Mouse (Mus musculus) C2C12 (cell line): Measurements from ENCODE around the gene Stk38. TPM values are rescaled to one million over a fixed set of nuclear protein-coding genes. Genes with fewer than 3 reads are reported as not detected.

Experiments
- H3K27me3 ChIP-seq: one replicate; pipeline ENCODE4 v1.6.1; 2011; ENCODE audit not compliant: control insufficient read depth, insufficient read depth, insufficient read length
- H3K36me3 ChIP-seq: one replicate; pipeline ENCODE4 v1.6.1; 2011; ENCODE audit not compliant: control insufficient read depth, insufficient read depth
- H3K4me3 ChIP-seq: one replicate; pipeline ENCODE4 v1.5.1; 2011; ENCODE audit warnings: mild to moderate bottlenecking, control low read depth; ENCODE audit not compliant: poor library complexity, insufficient read depth, severe bottlenecking
- H3K79me2 ChIP-seq: one replicate; pipeline ENCODE4 v1.6.1; 2011; ENCODE audit not compliant: control insufficient read depth, insufficient read depth
- H3K79me3 ChIP-seq: one replicate; pipeline ENCODE4 v1.6.1; 2011; ENCODE audit warnings: low read depth, control low read depth
- H3ac ChIP-seq: one replicate; pipeline ENCODE3; 2011; ENCODE audit warnings: low read depth; ENCODE audit not compliant: control insufficient read depth, insufficient read length
- CEBPB ChIP-seq: IDR thresholded peaks from one replicate; pipeline ENCODE4 v1.6.1; 2011; ENCODE audit warnings: low read depth, mild to moderate bottlenecking, control low read depth, moderate library complexity
- CTCF ChIP-seq: IDR thresholded peaks from one replicate; pipeline ENCODE4 v1.5.1; 2011; ENCODE audit not compliant: control insufficient read depth, insufficient read depth, insufficient read length
- FOSL1 ChIP-seq: IDR thresholded peaks from one replicate; pipeline ENCODE4 v1.8.0; 2011; ENCODE audit warnings: mild to moderate bottlenecking, low read length; ENCODE audit not compliant: poor library complexity, insufficient read depth, severe bottlenecking
- MAX ChIP-seq: IDR thresholded peaks from one replicate; pipeline ENCODE4 v1.6.1; 2011; ENCODE audit warnings: mild to moderate bottlenecking, control low read depth
- MYOD1 ChIP-seq: IDR thresholded peaks from one replicate; pipeline ENCODE4 v1.6.1; 2011; ENCODE audit warnings: low read depth; ENCODE audit not compliant: control insufficient read depth, insufficient read length
- MYOG ChIP-seq: IDR thresholded peaks from one replicate; pipeline ENCODE4 v1.6.1; 2011; ENCODE audit not compliant: control insufficient read depth, insufficient read length; ENCODE audit errors: extremely low read depth
- USF1 ChIP-seq: IDR thresholded peaks from one replicate; pipeline ENCODE4 v1.6.1; 2011; ENCODE audit warnings: low read depth, mild to moderate bottlenecking, control low read depth, moderate library complexity
- polyA plus RNA-seq: library from polyadenylated mRNA; unstranded; fragments of >200 nt; fragmentation: generic; extraction: Trizol; gene quantifications from one replicate; pipeline ENCODE4 v1.2.1, GENCODE M21; 2012; ENCODE audit warnings: missing spikeins

The Stk38 gene
- polyA plus RNA-seq, 1 experiment = 19.2 TPM

- peaks cover 46% of the 10 kb centered on the region for H3K79me3 ChIP-seq
- H3K27me3 ChIP-seq = no peaks in the 10 kb centered on the region
- peaks cover 49% of the 10 kb centered on the region for H3K79me2 ChIP-seq
- TF ChIP-seq USF1 = no peak
- TF ChIP-seq MYOG = no peak
- peak within 1 kb of the TSS; percentile 82 for H3K4me3 ChIP-seq
- H3ac ChIP-seq = peak within 1 kb of the TSS; percentile 92
- peaks cover 5% of the 10 kb centered on the region for H3K36me3 ChIP-seq
Measured at GRCm38 (mm10) chr17:28951831-28952799, 55.7 kb downstream of the Stk38 start, which contains the start of gene Kctd20. Gene Kctd20, plus strand, starts transcription at chr17:28951950.

GRCm38 (mm10) chr17:28950751-28951150 is 57.0 kb downstream of the Stk38 start:
- H3K27me3 ChIP-seq = no peaks in the 10 kb centered on the region
- H3K36me3 ChIP-seq = no peaks in the 10 kb centered on the region
- H3K79me2 ChIP-seq = peaks cover 35% of the 10 kb centered on the region
- H3K4me3 ChIP-seq = no peak overlapping the region
- H3ac ChIP-seq = no peak overlapping the region
- peaks cover 32% of the 10 kb centered on the region for H3K79me3 ChIP-seq
- no peak for TF ChIP-seq MYOD1

DNA sequence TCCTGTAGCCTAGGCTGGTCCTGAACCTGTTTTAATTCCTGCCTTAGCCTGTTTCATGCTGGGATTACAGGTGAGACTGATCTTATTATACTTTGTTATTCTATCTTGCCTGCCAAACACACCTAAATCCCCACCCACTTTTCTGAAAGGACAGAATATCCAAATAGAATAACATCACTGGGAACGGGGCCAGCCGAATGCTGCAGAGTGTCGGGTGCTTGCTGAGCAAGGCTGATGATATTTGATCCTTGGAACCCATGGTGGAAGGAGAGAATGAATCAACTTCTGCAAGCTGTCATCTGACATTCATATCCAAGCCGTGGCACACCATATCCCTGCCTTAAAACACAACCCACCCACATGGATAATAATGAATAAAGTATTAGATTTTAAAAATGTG is 59.1 kb downstream of the Stk38 start:
- H3ac ChIP-seq = no peak overlapping the region
- TF ChIP-seq FOSL1 (no peak), MYOG (no peak), MAX (no peak), CTCF (no peak), MYOD1 (no peak), USF1 (no peak)
- H3K27me3 ChIP-seq = no peaks in the 10 kb centered on the region
- peaks cover 11% of the 10 kb centered on the region for H3K79me3 ChIP-seq
- H3K4me3 ChIP-seq = no peak overlapping the region
- H3K36me3 ChIP-seq = no peaks in the 10 kb centered on the region
- peaks cover 14% of the 10 kb centered on the region for H3K79me2 ChIP-seq

GRCm38 (mm10) chr17:28947011-28947939 is 60.5 kb downstream of the Stk38 start:
- H3K4me3 ChIP-seq = no peak overlapping the region
- TF ChIP-seq MYOG (no peak), MAX (no peak), USF1 (no peak), FOSL1 (no peak), CEBPB (no peak), MYOD1 (no peak), CTCF (no peak)

DNA sequence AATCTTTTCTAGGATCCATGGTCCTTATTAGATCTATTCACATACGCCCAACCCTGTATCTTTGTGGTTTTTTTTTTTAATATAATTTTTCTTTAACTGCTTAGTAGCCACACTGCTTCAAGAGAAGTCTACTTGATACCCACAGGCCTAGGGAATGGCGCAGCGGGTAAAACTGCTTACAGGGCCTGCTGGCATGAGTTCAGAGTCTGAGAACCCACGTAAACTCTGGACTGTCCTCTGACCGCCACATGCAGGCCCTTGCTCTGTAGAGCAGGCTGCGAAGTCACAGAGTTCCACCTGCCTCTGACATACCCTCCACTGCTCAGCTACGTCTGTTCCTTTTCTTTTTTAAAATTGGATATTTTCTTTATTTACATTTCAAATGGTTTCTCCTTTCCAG is 63.3 kb downstream of the Stk38 start:
- Histone ChIP-seq H3K4me3 (no peak overlapping the region), H3K27me3 (no peaks in the 10 kb centered on the region), H3ac (no peak overlapping the region), H3K36me3 (no peaks in the 10 kb centered on the region), H3K79me3 (no peaks in the 10 kb centered on the region), H3K79me2 (no peaks in the 10 kb centered on the region)
- TF ChIP-seq CTCF (no peak), CEBPB (no peak), MAX (no peak), USF1 (no peak), FOSL1 (no peak), MYOD1 (no peak), MYOG (no peak)

More at GRCm38 (mm10) chr17:28947011-28947939, 60.5 kb downstream of the Stk38 start:
- H3K36me3 ChIP-seq = no peaks in the 10 kb centered on the region
- H3K27me3 ChIP-seq = no peaks in the 10 kb centered on the region
- H3ac ChIP-seq = no peak overlapping the region
- no peaks in the 10 kb centered on the region for H3K79me3 ChIP-seq
- H3K79me2 ChIP-seq = peaks cover under 1% of the 10 kb centered on the region
